Mouse (Mus musculus): ENCODE results near the gene Amz1.

Amz1 gene

DNA sequence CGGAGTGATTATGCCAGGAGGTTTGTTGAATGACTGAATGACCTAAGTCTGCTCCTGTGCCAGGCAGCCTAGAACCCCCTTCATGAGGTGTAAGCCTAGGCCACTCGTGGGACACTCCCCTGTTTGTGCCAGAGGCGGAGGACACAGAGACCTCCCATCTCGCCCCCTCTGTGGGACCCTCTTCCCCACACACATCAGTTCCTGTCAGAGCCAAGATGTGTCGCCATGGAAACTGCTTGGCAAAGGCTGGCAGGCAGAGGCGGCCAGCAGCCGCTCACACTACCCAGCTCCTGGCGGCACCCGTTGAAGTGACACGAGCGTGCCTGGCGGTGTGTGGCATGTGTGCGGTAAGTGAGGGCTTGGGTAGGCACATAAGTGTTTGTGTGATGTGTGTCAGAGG, at the start of gene Amz1:
TSS of gene Amz1 (plus strand) at position 306 of the 400 bp plus-strand sequence.
- in situ Hi-C loops (cut with MboI) = no loop called here

DNA sequence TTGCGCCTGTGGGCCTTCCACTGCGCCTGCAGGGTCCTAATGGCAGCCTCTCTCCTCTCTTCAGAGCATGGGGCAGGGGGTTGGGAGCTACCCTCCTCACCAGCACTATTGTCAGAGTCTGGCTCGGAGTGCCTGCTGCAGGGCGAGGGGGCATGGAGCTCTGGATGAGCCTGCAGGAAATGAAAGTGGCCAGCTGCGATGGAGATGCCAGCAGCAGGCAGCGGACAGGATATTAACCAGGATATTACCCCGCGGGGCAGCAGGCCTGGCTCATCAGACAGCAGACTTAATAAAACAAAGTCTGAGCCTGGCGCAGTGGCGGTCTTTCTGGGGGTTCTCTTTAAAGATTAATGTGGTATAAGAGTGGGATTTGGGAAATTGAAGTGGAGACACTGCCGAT, 48.8 kb upstream of the Amz1 start:
- in situ Hi-C loops (cut with MboI) = no loop called here

DNA sequence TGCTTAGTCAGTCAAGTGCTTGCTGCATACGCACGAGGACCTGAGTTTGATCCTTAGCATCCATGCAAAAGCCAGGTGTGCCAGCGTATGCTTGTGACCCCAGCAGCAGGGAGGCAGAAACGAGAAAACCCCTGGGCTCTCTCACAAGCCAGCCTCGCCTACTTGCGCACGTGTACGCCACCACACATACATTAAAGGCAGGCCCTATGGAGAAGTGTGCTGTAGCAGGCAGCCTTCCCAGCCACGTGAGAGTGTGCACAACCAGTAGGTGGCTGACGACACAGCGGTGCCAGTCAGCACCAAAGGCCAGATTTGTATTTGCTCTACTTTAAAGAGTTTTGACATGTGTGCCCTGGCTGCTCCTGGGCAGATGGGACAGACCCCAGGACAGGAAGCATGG, 48.3 kb upstream of the Amz1 start:
- in situ Hi-C loops (cut with MboI) = no loop called here

DNA sequence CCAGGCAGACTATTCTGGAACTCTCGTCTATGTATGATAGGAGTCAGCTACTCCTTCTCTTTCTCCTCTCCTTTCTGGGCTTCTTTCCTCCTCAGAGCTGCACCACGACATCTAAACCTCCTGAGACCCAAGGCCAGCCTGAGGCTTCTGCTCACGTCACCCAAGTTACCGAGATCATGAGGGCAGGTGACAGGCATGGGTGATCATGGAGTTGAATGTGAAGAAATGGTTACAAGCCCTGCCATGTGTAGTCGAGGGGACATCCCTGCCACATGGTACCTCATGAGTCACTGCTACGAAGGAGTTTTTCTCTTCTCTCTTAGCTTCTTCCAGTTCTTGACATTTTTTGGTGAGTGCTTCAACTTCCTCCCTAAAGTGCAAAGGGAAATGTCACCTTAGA, 46.8 kb upstream of the Amz1 start:
- in situ Hi-C loops (cut with MboI) = no loop called here

DNA sequence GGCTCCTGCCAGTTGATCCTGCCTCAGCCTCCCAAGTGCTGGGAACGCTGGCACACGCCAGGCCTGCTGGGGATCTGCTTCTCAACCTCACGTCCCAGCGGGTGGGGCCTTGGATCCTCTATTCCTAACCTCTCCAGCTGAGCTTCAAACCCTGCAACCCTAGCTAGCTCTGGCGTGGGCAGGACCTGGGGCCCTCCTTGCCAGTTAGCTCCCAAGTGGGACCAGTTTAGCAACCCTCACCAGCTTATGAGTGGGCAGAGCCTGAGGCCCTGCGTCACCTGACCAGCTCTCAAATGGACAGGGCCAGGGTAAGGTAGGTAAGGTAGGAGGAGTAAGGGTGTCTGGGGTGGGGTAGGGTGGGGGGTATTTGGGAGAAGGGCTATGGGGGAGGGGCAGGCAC, 43.9 kb upstream of the Amz1 start:
- in situ Hi-C loops (cut with MboI) = no loop called here

DNA sequence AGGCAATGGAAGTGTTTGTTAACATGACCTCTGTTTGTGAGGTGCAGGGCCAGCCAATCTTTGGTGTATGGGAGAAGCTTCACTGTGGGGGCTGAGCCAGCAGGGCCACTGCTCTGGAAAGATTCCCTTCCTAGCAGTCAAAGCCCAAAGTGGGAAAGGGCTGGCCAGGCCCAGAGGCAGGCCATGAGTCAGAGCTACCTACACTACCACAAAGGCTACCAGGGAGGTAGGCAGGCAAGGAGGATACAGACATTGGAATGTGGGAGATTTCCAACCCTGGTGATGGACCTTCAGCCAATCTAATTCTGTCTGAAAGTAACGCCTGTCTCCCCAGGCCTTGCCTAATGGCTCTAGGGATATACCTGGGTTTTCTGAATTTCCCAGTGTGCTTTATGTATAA, 43.0 kb upstream of the Amz1 start:
- in situ Hi-C loops (cut with MboI) = no loop called here

DNA sequence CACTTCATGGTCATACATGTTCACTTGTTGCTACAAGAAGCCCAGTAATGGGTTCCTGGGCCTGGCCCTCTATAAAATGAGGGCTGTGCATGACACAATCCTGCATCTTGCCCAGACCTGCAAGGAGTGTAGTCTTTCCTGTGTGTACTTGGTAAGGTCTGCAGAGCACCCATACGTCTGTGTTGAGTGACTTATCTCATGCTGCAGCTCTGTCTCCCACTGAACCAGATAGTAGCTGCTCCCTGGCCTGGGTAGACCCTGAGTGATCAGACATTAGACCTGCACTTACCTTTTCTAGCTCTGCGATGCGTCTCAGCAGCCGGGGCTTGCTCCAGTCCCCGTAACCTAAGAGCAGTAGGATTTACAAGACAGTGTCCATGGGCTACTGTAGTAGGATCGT, 41.8 kb upstream of the Amz1 start:
- in situ Hi-C loops (cut with MboI) = no loop called here

DNA sequence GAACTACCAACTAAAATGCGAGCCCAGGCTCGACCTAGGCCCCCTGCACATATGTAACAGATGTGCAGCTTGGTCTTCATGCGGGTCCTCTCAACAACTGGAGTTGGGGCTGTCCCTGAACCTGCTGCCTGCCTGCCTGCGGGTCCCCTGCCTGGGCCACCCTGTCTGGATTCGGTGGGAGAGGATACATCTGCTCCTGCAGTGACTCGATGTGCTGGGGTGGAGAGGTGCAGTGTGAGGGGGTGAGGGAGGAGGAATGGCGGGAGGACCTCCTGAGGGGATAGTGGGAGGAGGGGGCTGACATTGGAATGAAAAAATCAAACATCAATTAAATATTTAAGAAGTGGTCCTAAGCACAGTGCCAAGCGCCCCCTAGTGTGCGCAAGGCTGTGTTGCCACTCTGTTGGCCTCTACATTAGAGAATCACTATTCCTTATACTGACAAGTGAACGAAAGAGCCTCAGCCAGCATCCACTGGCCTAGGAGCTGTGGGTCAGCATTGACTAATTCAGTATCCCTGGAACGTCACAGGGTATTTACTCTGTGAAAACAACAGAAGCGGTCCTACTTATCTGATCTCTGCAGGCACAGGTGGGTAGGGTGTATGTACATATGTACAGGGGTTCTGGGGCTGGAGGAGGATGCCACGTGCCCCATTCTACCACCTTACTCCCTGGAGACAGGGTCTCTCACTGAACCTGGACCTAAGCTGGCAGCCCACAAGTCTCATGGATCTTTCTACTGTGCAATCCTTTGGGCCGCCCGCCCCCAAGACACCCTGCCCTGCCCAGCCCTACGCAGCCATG, 39.4 kb upstream of the Amz1 start:
- in situ Hi-C loops (cut with MboI) = no loop called here

DNA sequence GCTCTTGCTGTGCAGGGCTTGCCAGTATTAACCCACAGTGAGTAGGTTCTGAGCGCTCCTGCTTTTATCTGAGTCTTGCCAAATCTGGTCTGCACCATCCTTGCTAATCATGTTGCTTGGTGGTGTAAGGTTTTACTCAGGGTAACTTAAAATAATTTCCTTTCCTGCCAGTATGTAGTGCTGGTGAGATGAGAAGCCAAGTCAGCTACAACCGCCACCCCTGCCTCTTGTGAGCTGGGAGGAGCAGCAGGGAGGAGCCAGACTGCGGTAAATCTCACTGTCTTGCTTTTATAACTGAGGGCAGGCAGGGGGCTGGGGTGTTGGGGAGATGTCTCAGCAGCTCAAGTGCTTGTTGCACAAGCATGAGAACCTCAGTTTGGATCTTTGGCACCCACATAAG, 35.5 kb upstream of the Amz1 start:
- in situ Hi-C loops (cut with MboI) = no loop called here

DNA sequence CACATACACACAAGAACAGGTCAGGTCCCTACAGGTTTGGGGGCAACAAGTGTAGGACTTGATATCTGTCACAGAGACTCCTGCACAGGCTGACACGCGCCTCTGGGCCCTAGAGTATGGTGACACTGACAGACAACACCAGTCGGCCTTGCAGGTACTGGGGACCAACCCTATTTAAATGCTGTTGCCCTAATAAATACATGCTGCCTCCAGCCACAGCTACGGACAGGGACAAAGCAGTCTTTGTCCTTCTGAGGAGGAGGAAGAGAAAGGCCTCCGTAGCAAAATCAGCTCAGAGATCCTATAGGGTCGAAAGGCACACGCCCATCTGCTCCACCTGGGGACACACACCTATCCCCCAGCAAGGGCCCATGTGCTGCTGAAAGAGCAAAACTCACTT, 27.9 kb upstream of the Amz1 start:
- in situ Hi-C loops (cut with MboI) = no loop called here

DNA sequence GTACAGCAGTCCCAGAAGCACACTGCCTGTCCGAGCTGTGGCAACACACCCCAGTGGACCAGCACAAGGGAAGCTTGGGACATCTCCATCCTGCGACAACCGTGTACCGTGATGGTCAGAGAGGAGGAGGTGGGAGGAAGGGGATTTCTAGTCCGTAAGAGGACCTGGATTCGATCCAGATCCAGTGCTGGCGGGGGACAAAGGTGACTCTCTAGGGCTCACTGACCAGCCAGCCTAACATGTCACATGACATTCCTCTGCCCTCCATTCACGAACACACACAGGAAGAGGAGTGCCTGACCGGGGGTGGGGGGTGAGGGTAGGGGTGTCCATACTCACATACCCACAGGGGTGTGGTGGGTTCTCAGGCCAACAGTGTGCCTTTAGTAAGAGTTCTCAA, 24.2 kb upstream of the Amz1 start:
- in situ Hi-C loops (cut with MboI) = no loop called here

DNA sequence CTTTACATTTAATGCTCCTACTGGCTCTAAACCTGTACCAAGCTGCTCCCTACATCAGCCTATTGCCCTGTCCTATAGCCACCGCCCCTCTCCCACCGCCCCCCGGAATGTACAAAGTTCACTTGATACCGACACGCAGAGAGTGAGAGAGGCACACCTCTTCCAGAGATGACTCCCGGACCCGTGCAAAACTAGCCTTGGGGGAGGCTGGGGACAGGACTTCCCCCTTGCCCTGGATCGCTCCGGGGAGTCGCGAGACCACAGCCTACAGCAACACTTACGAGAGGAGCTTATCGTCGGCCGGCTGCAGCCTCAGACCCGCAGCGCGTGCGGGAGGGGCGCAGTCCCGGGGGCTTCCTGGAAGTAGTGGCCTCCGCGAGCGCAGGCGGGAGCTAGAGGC, 22.3 kb upstream of the Amz1 start:
- in situ Hi-C loops (cut with MboI) = no loop called here

DNA sequence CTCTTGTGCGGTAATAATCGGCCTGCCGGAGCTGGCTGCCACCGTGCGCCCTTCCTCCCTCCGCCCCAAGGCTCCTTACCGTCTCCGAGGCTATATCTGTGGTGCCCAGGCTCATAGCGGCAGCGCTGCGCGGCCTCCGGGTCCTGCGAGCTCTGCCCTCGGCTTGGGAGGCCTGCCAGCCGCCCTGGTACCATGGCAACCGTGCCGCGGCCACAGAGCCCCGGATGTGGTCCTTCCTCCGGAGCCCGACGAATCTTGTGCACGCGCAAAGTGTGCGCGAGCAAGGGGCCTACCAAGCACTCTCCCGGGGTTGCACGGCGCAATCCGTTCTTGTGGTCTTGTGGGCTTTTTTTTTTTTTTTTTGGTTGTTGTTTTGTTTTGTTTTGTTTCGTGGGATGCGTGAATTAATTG, 21.8 kb upstream of the Amz1 start, which contains the start of gene Iqce:
TSS of gene Iqce (minus strand) at position 276 of the 411 bp plus-strand sequence.
- in situ Hi-C loops (cut with MboI) = no loop called here

DNA sequence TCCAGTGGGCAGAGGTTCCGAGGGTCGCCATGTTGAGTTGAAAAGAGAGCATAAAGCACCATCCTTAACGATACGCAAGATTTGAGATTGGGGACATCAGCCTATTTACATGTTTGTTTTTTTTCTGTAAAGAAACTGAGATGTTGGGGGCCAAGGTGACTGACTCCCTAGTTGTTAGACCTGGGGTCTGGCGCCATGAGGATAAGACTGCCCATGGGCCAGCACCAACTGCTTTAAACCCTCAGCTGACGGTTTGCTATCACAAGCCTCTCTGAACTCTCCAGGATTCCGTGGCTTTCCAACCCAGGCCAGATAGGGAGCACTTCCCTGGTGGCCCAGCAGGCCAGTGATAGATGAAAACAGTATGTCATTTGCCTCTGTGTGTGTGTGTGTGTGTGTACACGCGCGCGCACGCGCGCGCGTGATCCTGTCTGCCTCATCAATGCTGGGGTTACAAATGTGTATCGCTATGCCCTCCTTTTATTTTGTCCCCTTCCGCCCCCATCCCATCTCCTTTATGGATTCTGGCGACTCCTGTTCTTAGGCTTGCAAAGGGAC, 21.2 kb upstream of the Amz1 start:
- in situ Hi-C loops (cut with MboI) = no loop called here

DNA sequence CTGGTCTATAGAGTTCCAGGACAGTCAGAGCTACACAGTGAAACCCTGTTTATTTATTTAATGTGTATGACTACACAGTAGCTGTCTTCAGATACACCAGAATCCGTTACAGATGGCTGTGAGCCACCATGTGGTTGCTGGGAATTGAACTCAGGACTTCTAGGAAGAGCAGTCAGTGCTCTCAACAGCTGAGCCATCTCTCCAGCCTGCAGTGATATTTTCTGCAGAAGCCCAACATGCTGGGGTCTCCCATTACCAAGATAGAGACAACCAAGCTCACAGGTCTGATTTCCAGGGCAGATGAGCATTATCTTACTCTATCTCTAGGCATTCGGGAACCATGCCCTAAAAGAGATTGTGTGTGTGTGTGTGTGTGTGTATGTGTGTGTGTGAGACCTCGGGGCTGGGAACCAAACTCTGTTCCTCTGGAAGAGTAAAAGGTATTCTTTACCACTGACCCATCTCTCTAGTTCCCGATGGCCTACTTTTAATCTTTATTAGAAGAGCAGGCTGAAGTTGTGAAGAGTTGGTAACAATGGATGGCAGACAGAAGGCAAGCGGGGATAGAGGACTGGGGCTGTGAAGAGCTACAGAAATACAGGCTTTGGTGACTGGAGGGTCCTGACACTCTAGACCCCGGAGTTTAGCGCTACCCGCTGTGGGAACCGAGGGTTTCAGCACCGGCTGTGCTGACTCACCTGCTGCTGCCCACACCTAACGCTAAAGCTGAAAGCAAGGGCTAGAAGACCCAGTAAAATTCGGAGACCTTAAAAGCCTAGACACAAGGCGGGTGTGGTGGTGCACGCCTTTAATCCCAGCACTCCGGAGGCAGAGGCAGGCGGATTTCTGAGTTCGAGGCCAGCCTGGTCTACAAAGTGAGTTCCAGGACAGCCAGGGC, 20.2 kb upstream of the Amz1 start:
- in situ Hi-C loops (cut with MboI) = no loop called here

DNA sequence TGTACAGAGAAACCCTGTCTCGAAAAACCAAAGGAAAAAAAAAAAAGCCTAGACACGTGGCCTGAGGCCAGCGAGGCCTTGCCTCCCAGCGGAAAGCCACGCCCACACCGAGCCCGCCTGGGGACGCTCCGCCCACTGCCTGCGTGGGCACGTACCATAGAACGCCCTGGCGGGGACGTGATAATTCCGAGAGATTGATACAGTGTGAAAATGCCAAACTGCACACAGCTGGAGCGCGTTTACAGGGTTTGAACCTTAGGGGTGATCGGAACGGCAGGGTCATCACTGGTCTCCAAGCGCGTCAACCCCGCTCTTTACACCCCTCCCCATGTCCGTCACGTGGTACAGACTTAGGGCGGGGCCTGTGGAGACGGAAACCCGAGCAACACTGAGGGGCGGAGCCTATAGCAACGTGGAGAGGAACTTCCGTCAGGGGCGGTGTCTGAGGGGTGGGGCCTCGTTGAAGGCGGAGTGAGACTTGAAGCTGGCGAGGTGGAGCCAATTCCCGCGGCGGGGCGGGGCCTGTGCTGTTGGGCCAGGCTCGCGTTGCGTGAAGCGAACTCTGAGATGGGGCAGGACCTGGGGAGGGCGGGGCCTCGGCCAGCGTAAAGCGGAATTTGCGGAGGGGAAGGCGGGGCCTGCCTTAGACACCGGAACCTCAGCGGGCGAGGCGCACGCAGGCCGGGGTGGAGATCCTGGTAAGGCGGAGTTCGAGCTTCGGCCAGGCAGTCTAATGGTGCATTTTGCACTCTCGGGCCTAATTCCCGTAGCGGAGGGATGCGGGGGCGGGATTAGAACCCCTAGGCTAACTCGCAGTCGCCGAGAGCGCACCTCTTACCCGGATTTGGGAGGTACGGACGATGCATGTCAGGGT, 19.3 kb upstream of the Amz1 start, which contains the start of gene Brat1:
TSS of gene Brat1 (plus strand) at position 634 of the 874 bp plus-strand sequence.
- in situ Hi-C loops (cut with MboI) = no loop called here

DNA sequence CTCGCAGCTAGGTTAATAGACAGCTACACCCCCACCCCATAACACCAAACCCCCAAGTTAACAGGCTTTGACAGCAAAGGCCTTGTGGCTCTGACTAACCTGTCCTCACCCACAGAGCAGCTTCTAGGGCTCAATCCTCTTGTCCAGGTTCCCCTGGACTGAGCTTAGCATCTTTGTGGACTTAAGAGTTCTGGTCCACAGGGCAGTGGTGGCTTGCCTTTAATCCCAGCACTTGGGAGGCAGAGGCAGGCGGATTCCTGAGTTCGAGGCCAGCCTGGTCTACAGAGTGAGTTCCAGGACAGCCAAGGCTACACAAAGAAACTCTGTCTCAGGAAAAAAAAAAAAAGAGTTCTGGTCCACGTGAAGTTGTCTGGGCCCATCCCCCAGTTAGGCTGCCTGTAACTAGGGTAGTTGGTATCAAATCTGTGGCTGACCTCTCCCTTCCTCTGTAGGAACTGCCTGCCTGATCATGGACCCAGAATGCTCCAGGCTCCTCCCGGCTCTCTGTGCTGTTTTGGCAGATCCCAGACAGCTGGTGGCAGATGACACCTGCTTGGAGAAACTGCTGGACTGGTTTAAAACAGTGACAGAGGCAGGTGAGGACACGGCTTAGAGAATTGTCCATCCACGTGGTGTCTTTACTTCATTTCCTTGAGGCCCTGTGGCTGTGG, 18.3 kb upstream of the Amz1 start:
- in situ Hi-C loops (cut with MboI) = no loop called here

DNA sequence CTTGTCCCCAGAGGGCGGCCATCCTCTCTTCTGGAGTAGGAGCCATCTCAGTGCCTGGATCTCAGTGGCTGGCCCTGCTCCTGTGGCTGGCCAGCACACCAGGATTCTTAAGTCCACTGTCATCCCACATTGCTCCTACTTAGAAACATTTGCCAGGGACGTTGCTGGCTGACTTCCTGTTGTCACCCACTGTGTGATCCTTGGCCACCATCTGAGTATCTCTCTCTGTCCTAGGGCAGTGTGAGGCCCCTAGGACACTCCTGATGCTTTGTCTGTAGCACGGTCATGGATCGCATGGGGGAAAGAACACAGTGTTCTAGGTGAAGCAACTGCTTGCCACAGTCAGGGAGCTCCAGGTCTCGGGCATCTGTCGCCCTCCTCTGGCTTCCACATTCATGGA, 13.6 kb upstream of the Amz1 start:
- in situ Hi-C loops (cut with MboI) = no loop called here

DNA sequence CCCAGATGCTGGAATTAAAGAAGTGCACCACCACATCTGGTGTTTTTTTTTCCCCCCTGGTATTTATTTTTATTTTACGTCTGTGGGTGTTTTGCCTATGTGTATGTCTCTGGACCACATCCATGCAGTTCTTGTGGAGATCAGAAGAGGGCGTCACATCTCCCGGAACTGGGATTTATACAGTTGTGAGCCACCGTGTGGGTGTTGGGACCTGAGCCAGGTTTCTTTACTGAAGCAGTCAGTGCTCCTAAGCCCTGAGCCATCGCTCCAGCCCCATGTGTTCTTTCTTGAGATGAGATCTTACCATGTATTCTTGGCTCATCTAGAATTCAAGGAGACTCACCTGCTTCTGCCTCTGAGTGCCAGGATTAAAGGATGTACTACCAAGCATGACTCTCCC, 12.9 kb upstream of the Amz1 start:
- in situ Hi-C loops (cut with MboI) = no loop called here

DNA sequence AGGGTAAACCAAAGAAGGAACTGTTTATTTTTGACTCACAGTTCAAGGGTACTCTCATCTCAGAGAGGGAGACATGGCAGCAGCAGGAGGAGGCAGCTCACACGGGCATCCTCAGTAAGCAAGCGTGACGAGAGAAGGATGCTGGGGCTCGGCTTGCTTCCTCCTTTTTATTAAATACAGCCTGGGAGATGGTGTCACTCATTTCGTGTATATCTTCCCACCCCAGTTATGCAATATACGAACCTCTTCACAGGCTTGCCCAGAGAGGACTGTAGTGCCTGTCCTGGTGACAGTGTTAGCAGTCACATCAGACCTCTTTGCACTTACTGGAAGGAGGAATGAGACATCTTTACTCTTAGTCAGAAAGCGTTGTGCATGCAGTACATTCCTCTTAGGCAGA, 3.2 kb upstream of the Amz1 start:
- in situ Hi-C loops (cut with MboI) = no loop called here

DNA sequence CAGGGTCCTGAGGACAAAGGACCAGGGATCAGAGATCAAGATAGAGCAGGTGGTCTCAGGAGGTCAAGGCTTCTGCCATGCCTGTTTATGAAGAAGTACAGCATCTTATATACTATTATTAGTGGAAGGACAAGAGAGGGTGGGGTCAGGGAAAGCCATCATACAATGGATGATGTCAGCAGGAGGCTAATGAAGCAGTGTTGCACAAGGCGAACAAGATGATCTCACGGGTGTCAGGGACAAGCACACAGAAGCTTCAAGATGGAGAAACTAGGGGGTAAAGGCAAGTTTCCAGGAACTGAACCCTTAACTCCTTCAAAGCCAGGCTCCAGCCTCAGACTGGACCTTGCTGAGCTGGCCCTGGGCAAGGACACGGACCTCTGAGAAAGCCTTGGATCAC, 1.8 kb upstream of the Amz1 start:
- in situ Hi-C loops (cut with MboI) = no loop called here

Data from mature B cell (primary cell).